Mouse (Mus musculus): ENCODE results near the gene Cobl.

Cobl gene

GRCm38 (mm10) chr11:12227343-12227742, 237.4 kb downstream of the Cobl start:
- no peak for DNase-seq (ENCODE audit: inconsistent ontology term)

DNA sequence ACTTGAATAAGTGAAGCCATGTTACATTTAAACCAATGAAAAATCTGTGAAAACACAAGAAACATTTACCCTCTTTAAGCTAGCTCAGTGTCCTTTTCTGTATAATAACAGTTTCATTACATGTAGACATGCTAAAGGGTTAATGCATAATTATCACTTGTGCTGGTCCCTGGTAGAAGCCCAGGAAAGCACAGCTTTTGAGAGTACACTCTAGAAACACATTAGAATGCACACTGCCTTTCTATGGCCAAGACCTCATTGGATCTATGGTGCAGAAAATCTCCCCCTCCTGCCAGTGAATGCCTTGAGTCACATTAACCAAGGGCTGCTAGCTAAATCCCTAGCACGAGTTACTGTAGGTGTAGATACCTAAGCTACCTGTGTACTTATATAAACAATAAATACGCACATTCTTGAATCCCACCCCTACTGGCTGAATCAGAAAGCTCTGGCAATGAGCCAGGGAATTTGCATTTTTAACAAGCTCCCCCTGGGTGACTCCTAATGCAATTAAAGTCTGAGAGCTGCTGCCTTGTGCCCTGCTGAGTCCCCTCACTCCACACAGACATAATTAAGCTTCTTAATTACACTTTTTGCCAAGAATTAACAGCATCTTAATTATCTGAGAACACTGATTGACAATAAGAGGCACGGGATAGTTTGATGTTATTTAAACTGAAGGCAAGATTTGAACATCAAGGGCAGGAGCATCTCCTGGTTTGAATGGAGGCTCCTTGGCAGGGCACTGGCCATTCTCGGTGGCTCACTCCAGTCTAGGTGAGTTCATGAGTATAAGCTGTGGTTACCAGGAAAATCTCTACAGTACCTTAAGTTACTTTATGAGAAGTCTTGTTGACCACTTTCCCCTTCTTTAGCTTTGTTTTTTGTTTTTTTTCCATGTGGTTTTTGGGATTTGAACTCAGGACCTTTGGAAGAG, 244.9 kb downstream of the Cobl start:
- DNase-seq (ENCODE audit: inconsistent ontology term): peak; percentile 31

GRCm38 (mm10) chr11:12216897-12217296, 247.9 kb downstream of the Cobl start:
- DNase-seq (ENCODE audit: inconsistent ontology term): no peak

GRCm38 (mm10) chr11:12215582-12215981, 249.2 kb downstream of the Cobl start:
- DNase-seq (ENCODE audit: inconsistent ontology term): no peak

GRCm38 (mm10) chr11:12208574-12208973, 256.2 kb downstream of the Cobl start:
- DNase-seq (ENCODE audit: inconsistent ontology term): no peak

GRCm38 (mm10) chr11:12205201-12206161, 259.3 kb downstream of the Cobl start:
- DNase-seq (ENCODE audit: inconsistent ontology term): no peak

GRCm38 (mm10) chr11:12199441-12199840, 265.3 kb downstream of the Cobl start:
- DNase-seq (ENCODE audit: inconsistent ontology term): no peak

DNA sequence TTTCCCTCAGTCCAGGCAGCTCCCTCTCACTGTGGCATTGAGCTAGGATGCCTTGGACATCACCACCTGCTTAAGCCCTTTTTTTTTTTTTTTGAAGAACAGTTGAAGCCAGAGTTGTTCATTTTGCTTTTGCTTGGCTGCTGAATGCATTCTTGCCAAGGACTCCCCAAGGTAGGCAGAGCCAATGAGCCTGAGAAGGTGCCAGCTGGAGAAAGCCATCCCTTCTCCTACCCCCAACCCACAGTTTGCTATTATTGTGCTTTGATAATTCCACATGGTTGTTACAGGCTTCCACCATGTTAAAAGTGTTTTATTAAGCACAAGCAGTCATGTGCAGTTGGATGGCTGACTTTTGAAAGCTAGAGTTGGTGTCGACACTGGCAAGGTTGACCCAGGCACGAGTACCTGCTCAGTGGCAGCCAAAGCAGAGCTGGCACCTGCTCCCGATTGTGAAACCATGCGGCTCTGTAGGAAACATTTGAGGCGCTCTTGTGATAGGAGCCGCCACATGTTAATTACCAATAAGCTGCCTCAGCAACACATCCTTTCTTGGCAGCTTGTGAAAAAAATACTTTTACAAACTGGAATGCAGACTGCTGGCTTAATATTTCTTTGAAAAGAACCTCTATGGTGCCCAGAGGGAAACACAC, 265.9 kb downstream of the Cobl start:
- peak; percentile 54 for DNase-seq (ENCODE audit: inconsistent ontology term)

- no peak for DNase-seq (ENCODE audit: inconsistent ontology term)
These were observed 266.7 kb downstream of the Cobl start for GRCm38 (mm10) chr11:12198017-12198416.

- no peak for DNase-seq (ENCODE audit: inconsistent ontology term)
These were observed 267.2 kb downstream of the Cobl start for GRCm38 (mm10) chr11:12197542-12197941.

DNA sequence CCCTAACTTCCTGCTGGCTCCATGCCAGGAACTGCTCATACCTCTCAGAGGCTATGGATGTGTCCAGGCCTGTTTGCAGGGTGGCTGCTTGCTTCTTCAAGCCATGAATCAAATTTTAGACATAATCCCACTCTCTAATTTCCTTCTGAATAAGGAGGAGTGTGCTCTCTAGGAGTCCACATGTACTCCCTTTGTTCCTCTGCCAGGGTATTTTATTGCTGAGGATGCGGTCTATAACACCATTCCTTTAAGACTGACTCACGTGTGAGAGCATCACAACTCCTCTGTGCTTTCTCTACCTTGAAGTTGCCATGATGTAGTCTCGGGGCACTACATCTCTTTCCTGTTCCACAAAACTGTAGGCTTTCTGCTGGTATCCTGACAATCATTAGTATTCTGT, 269.4 kb downstream of the Cobl start:
- no peak for DNase-seq (ENCODE audit: inconsistent ontology term)

DNA sequence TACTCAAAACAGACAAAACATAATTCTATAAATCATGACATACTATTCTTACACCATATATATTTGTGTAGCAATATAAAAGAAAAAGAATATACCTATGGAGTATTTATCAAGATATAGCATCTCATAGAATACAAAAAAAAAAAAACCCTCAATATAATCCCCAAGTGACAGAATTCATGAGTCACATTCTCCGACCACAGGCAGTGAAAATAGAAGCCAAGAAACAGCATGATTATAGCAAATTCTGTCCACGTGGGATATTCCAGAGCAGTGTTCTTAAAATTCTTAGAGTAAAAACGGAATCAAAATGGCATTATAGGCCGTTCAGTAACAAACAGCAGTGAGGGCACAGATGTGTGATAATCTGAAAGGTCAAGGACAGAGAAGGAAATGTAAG, 271.4 kb downstream of the Cobl start:
- peak; percentile 78 for DNase-seq (ENCODE audit: inconsistent ontology term)

GRCm38 (mm10) chr11:12191386-12191785, 273.4 kb downstream of the Cobl start:
- no peak for DNase-seq (ENCODE audit: inconsistent ontology term)

DNA sequence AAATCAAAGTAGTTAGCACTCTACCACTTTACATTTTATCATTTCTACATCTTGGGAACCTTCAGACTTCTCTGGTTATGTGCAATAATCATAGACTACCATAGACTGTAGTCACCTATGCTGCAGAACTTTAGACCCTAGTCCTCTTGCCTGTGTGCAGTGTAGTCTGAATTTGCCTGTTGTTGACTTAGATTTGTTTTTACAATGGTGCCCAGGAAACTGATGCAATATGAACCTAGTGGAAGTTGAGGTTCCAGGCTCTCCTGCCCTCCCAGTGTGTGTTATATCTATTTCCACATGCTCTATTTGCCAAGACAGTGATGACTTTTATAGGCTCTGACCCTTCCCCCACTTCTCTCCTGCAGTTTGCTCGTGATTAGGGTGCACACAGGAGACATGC, 274.3 kb downstream of the Cobl start:
- DNase-seq (ENCODE audit: inconsistent ontology term): no peak

All from Muller cell, postnatal 12 days (primary cell).